Mouse (Mus musculus) ES-Bruce4 (cell line): Measurements from ENCODE around the gene Glb1l. TPM values are rescaled to one million over a fixed set of nuclear protein-coding genes. Genes with fewer than 3 reads are reported as not detected.

ENCODE experiments used
- H3K27ac ChIP-seq: 2 replicates; pipeline ENCODE4 v1.5.1; 2012; ENCODE audit warnings: low read length, inconsistent platforms; ENCODE audit not compliant: insufficient read depth
- H3K27me3 ChIP-seq: 2 replicates; pipeline ENCODE4 v1.6.1; 2012; ENCODE audit warnings: mild to moderate bottlenecking, low read length, inconsistent platforms; ENCODE audit not compliant: control insufficient read depth, poor library complexity, insufficient read depth, severe bottlenecking
- H3K36me3 ChIP-seq: 2 replicates; pipeline ENCODE4 v1.6.1; 2012; ENCODE audit warnings: inconsistent platforms, mild to moderate bottlenecking, low read length, moderate library complexity; ENCODE audit not compliant: control insufficient read depth, poor library complexity, insufficient read depth, severe bottlenecking
- H3K4me1 ChIP-seq: one replicate; pipeline ENCODE4 v1.8.1; 2011; ENCODE audit warnings: low read length; ENCODE audit not compliant: control insufficient read depth, insufficient read depth
- H3K4me3 ChIP-seq: 2 replicates; pipeline ENCODE4 v1.5.1; 2011; ENCODE audit warnings: low read depth, mild to moderate bottlenecking, low read length
- H3K9ac ChIP-seq: 2 replicates; pipeline ENCODE4 v1.6.1; 2012; ENCODE audit warnings: low read depth, mild to moderate bottlenecking, inconsistent platforms; ENCODE audit not compliant: poor library complexity, severe bottlenecking
- H3K9me3 ChIP-seq: replicated peaks from 2 replicates; pipeline ENCODE4 v1.6.1; 2012; ENCODE audit warnings: mild to moderate bottlenecking, low read length, inconsistent platforms; ENCODE audit not compliant: control insufficient read depth, poor library complexity, insufficient read depth, severe bottlenecking
- CTCF ChIP-seq: IDR thresholded peaks from one replicate; pipeline ENCODE4 v1.8.1; 2011; ENCODE audit warnings: low read depth, low read length
- EP300 ChIP-seq: IDR thresholded peaks from 2 replicates; pipeline ENCODE4 v1.6.1; 2011; ENCODE audit warnings: low read depth, low read length; ENCODE audit not compliant: insufficient read depth
- POLR2A ChIP-seq: IDR thresholded peaks from one replicate; pipeline ENCODE4 v1.8.1; 2011; ENCODE audit warnings: low read length; ENCODE audit not compliant: insufficient read depth
- polyA plus RNA-seq: library from polyadenylated mRNA; stranded (reverse); fragments of >200 nt; gene quantifications from 2 replicates; pipeline ENCODE4 v1.2.4, GENCODE M21; 2011; ENCODE audit warnings: low read depth; ENCODE audit not compliant: missing spikeins, insufficient read depth, insufficient read length

The Glb1l gene
- polyA plus RNA-seq, 1 experiment: 5.1 TPM

DNA sequence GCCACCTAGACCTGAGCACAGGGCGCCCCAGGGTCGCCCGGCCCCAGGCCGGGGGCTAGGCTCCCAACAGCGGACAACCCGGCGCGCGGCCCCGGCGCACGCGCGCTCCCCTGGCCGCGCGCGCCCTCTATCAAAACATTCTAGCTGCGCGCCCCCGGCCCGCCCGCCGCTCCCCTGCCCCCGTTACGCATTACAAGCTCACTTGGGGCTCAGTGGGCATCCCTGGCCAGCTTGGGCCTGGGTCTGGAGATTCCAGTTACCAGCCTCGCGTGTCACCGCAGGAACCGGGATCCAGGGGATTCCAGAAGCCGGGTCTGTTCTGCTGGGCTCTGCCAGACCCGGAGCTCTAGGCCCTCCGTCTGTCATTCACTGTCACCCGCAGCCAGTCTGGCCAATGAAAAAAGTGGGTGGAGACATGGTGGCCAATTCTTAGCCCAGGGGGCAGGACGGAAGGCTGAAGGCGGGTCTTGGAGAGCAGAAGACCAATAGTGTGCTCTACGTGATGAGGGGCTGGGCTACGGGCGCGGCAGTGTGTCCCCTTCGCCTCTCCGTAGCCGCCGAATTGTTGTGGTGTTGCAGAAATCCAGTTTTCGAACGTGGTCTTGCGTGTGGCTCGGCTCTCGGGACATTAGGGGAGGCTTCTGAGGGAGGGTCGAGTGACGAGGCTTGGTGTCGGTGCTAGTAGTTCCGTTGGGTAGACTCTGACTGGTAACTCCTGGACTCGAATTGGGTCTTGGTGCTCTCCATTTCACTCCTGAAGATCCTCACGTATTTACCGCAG is 18.8 kb downstream of the Glb1l start, which contains the start of the genes Ankzf1 and Atg9a:
Gene Ankzf1 (plus strand): TSS at position 530 of the 781 bp plus-strand sequence.
Gene Atg9a (minus strand): TSS at position 575 of the 781 bp plus-strand sequence.
- peak within 1 kb of the TSS; percentile 82 for H3K9ac ChIP-seq
- no peaks in the 10 kb centered on the region for H3K9me3 ChIP-seq
- H3K36me3 ChIP-seq: 0 out of 2 replicates have a peak, but pooled peaks cover 5% of the 10 kb centered on the region
- TF ChIP-seq CTCF (no peak), EP300 (no peak), POLR2A (no peak)
- H3K4me1 ChIP-seq: no peaks in the 10 kb centered on the region
- H3K27ac ChIP-seq: peak within 1 kb of the TSS; percentile 22; the same call in 1 of the 2 replicates
- peak within 1 kb of the TSS; percentile 86 for H3K4me3 ChIP-seq
- H3K27me3 ChIP-seq: no peaks in the 10 kb centered on the region

DNA sequence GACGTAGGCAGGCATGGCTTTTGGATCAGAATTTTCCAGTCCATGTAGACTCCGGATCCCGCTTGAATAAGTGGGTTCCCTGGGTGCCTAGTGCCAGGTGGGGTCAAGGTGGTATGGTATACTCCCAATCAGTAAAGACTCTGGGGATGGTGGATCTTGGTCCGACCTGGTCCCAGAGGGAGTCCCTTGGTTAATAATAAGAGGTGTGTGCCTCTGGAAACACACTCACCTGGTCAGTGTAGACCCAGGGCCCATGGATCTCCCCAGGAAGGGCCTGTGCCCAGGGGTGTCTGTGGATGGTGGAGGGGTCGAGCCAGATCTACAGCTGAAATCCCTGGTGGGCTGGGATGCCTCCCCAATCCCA is 19.4 kb downstream of the Glb1l start:
- Histone ChIP-seq H3K36me3 (0 out of 2 replicates have a peak, but pooled peaks cover 5% of the 10 kb centered on the region), H3K27me3 (no peaks in the 10 kb centered on the region), H3K9me3 (no peaks in the 10 kb centered on the region), H3K4me1 (no peaks in the 10 kb centered on the region), H3K4me3 (peak overlapping the region; percentile 86), H3K9ac (peak overlapping the region; percentile 82), H3K27ac (no peak overlapping the region)
- TF ChIP-seq CTCF (no peak), POLR2A (no peak), EP300 (no peak)

DNA sequence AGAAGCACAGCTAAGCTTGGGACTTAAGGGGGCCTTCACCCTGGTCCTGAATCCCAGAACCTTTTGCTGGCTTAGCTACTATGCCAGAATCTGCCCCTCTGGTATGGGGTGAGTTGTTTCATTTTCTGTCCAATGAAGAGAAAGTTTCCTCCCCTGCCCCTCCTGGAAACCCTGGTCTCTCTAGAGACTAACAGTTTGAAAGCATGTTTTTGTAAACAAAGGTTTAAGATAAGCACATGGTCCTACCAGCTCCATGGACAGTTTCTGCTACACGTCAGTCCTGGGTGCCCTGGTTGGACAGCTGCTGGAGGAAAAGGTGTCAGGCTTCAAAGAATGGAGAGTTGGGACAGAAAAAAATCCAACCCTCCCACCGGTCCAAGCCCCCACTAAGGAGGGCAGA is 20.0 kb downstream of the Glb1l start:
- Histone ChIP-seq H3K4me1 (no peaks in the 10 kb centered on the region), H3K9ac (no peak overlapping the region), H3K27ac (no peak overlapping the region), H3K36me3 (0 out of 2 replicates have a peak, but pooled peaks cover 3% of the 10 kb centered on the region), H3K27me3 (no peaks in the 10 kb centered on the region), H3K4me3 (no peak overlapping the region), H3K9me3 (no peaks in the 10 kb centered on the region)
- TF ChIP-seq POLR2A (no peak), EP300 (no peak), CTCF (no peak)

DNA sequence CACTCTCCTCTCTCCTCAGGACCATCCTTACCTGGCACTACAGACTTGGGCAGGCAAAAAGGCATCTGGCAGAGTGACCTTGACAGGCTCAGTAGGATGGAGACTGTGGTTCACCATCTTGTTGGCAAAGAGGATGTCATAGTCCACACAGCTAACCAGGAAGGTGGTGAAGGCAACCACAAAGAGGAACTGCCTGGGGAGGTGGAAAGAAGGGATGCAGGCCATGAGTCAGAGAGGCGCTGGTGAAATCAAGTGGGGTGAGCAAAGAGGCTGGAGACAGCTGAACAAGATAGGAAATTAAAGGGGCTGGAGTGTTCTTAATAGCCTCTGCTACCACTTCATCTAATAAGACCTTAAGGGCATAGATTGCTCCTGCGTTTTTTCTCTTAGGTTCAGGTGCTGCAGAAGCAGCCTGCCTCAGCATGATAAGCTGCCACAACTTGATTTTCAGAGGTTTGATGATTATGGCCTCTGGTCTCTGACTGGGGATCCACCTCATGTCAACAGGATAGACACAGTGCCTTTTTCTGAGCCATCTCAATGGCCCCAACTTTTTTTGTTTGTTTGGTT is 22.6 kb downstream of the Glb1l start:
- no peak for TF ChIP-seq EP300
- TF ChIP-seq POLR2A: no peak
- TF ChIP-seq CTCF: no peak
- no peaks in the 10 kb centered on the region for H3K27me3 ChIP-seq
- H3K36me3 ChIP-seq: no peaks in the 10 kb centered on the region

DNA sequence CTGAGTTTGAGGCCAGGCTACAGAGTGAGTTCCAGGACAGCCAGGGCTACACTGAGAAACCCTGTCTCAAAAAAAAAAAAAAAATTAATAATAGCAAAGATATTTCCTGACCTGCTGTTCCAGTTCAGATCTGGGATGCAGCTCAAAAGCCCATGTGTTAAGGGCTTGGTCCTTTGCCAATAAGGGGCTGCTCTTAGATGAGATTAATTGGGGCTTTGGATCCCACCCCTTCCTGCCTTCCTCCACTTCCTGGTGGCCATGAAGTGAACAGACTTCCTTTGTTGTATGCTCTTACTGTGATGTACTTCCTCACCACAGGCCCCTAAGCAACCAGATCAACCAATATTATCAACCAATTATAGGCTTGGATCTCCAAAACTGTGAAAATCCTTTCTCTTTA is 23.5 kb downstream of the Glb1l start:
- Histone ChIP-seq H3K27me3 (no peaks in the 10 kb centered on the region), H3K4me3 (no peak overlapping the region), H3K4me1 (no peaks in the 10 kb centered on the region), H3K9me3 (no peaks in the 10 kb centered on the region), H3K27ac (no peak overlapping the region), H3K36me3 (no peaks in the 10 kb centered on the region), H3K9ac (no peak overlapping the region)
- no peak for TF ChIP-seq CTCF
- no peak for TF ChIP-seq POLR2A

More for the DNA sequence above, 22.6 kb downstream of the Glb1l start:
- Histone ChIP-seq H3K4me1 (no peaks in the 10 kb centered on the region), H3K9ac (no peak overlapping the region), H3K9me3 (no peaks in the 10 kb centered on the region), H3K27ac (no peak overlapping the region), H3K4me3 (no peak overlapping the region)

DNA sequence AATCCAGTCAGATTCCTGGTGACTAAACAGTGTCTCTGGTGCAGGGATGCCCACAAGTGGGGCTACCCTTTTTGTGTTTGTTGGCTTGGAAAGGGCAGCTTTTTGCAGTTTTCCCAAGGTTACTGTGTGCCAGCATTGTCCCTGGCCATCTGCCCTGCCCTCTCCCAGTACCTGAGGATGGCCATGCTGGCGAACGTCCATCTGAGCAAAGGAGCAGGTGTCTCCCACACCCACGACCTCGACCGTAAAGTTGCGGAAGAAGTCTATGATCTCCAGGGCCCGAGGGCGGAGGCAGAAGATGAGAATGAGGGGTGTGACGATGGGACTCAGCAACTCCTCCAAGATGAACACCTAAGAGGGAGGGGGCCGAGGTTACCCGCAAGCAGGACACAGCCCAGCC is 25.1 kb downstream of the Glb1l start:
- TF ChIP-seq POLR2A (no peak), CTCF (no peak), EP300 (no peak)
- no peaks in the 10 kb centered on the region for H3K4me1 ChIP-seq
- no peak overlapping the region for H3K9ac ChIP-seq
- H3K9me3 ChIP-seq: no peaks in the 10 kb centered on the region
- H3K27ac ChIP-seq: no peak overlapping the region
- H3K36me3 ChIP-seq: no peaks in the 10 kb centered on the region
- H3K27me3 ChIP-seq: no peaks in the 10 kb centered on the region
- H3K4me3 ChIP-seq: 0 out of 2 replicates have a peak overlapping the region, but pooled peaks have one; percentile 1
